Mouse (Mus musculus) hindbrain, embryonic 16.5 days (tissue): ENCODE results near the gene Synpo2. TPM values are rescaled to one million over a fixed set of nuclear protein-coding genes. Genes with fewer than 3 reads are reported as not detected.

ENCODE experiments used
- ATAC-seq: fragments of 200-750 bp; cut with Nextera tagmentation; 2 replicates; pipeline ENCODE4 v1.8.0; 2017; ENCODE audit warnings: moderate TSS enrichment, moderate library complexity
- H3K27ac ChIP-seq: fragments of 300-500 bp; sonication (generic); 2 replicates; pipeline ENCODE4 v1.5.1; 2014; ENCODE audit warnings: low read depth, mild to moderate bottlenecking, control low read depth, low read length, moderate library complexity
- H3K27me3 ChIP-seq: fragments of 300-500 bp; sonication (generic); replicated peaks from 2 replicates; pipeline ENCODE4 v1.6.1; 2014; ENCODE audit warnings: low read length; ENCODE audit not compliant: control insufficient read depth, insufficient read depth
- H3K36me3 ChIP-seq: fragments of 300-500 bp; sonication (generic); 2 replicates; pipeline ENCODE4 v1.6.1; 2014; ENCODE audit warnings: mild to moderate bottlenecking, low read length, moderate library complexity, mixed read lengths; ENCODE audit not compliant: control insufficient read depth, insufficient read depth
- H3K4me1 ChIP-seq: fragments of 300-500 bp; sonication (generic); 2 replicates; pipeline ENCODE4 v1.6.1; 2014; ENCODE audit warnings: low read depth, low read length; ENCODE audit not compliant: control insufficient read depth, insufficient read depth
- H3K4me2 ChIP-seq: fragments of 300-500 bp; sonication (generic); 2 replicates; pipeline ENCODE4 v1.6.1; 2014; ENCODE audit warnings: mild to moderate bottlenecking, low read length, control low read depth, moderate library complexity
- H3K4me3 ChIP-seq: fragments of 300-500 bp; sonication (generic); 2 replicates; pipeline ENCODE4 v1.5.1; 2014; ENCODE audit warnings: mild to moderate bottlenecking, low read length, control low read depth, moderate library complexity
- H3K9ac ChIP-seq: fragments of 300-500 bp; sonication (generic); 2 replicates; pipeline ENCODE4 v1.6.1; 2014; ENCODE audit warnings: low read depth, mild to moderate bottlenecking, control low read depth, low read length, moderate library complexity
- H3K9me3 ChIP-seq: fragments of 300-500 bp; sonication (generic); 2 replicates; pipeline ENCODE4 v1.6.1; 2014; ENCODE audit warnings: mild to moderate bottlenecking, low read length, moderate library complexity; ENCODE audit not compliant: control insufficient read depth
- WGBS: fragments of 180-500 bp; shearing (Covaris S2); extraction: QIAGEN DNeasy Blood & Tissue Kit; methylation state at CpG from one replicate; pipeline ENCODE4 v1.1.7; 2014; 5-methylcytosine and 5-hydroxymethylcytosine counted together
- polyA plus RNA-seq: library from polyadenylated mRNA; unstranded; fragments of >200 nt; fragmentation: Nextera tagmentation; extraction: Ambion mirVana; gene quantifications from 2 replicates; pipeline ENCODE4 v1.2.1, GENCODE M21; 2015

The Synpo2 gene
- polyA plus RNA-seq, 1 experiment from 2014 or later: 0.99 TPM

DNA sequence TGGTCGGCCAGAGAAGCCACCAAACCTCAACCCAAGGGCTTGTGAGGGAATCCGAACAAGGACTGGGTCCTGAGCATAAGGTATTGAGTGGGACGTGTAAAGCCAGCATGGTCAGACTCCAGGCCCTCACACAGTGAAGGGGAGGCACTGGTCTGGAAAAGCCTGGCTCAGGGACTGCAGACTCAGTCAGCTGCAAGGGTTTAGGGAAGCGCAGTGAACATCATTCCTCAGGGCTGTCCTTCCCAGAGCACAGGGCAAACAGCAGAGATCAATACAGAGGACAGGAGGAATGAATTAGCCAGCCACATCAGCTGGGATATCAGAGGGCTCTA, 72.8 kb downstream of the Synpo2 start:
- Histone ChIP-seq H3K4me2 (no peak overlapping the region), H3K4me3 (no peak overlapping the region), H3K4me1 (no peaks in the 10 kb centered on the region), H3K9ac (no peak overlapping the region), H3K9me3 (no peaks in the 10 kb centered on the region), H3K36me3 (no peaks in the 10 kb centered on the region), H3K27me3 (no peaks in the 10 kb centered on the region), H3K27ac (no peak overlapping the region)
- 0 out of 2 replicates have a peak, but pooled peaks have one; percentile 32 for ATAC-seq
- WGBS: 46% methylated on average over 4 of the region's 4 CpGs

DNA sequence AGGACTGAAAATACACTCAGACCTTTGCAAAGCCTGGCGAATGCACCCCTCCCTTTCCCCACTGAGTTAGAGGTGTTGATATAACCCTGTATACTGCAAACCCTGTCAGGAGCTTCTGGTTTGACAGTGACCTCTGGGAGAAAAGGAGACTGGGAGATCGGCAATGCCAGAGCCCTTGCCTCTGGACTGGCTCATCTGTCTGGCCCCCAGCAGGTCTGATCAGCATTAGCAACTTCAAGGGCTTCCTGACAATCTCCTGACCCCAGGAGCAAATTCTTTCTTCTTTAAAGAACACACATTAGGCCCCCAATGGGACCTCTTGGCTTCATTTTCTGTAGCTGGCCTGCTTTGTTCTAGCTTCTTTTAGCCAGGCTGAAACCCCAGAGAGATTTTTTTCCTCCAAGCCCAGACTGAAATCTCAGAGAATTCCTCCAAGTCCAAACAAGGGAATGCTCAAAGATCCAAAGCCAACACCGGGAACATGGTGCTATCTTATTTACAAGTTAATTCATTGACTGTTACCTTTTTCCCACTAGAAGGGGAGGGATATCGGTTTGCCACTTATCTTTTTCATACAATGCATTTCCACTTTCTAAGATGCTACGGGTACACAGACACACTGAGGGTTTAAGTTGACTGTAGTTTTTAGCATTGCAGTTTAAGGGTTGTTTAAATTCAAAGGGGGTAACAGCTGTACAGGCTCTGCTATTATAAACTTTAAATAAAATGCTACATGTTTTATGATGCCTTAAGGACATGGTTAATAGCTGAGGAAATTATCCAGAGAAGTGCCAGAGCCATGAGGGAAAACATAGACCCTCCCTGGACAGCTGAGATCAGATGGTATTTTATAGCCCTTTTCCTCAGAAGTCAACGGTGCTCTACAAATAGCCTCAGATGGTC, 73.4 kb downstream of the Synpo2 start:
- Histone ChIP-seq H3K4me3 (no peak overlapping the region), H3K27me3 (no peaks in the 10 kb centered on the region), H3K9ac (no peak overlapping the region), H3K4me1 (no peaks in the 10 kb centered on the region), H3K36me3 (no peaks in the 10 kb centered on the region), H3K9me3 (no peaks in the 10 kb centered on the region), H3K27ac (no peak overlapping the region), H3K4me2 (no peak overlapping the region)
- 42% methylated on average over 6 of the region's 6 CpGs for WGBS
- ATAC-seq: no peak

DNA sequence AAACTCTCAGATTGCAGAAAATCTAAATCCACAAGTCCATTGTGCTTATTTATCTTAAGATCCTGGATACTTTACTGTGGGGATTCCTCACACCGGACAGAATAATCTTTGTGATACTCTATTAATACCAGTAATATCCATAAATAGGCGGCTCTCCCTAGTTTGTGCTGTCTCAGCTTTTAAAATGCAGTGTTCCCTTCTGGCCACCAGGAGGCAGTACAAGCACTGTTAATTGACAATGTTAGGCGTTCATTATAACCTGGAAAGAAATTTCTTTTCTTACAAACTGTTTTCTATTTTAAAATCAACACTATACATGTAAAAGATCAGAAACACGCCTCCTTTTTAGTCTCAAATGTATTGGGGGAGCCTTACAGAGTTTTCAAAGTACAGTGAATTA, 75.2 kb downstream of the Synpo2 start:
- Histone ChIP-seq H3K4me2 (no peak overlapping the region), H3K9me3 (no peaks in the 10 kb centered on the region), H3K36me3 (no peaks in the 10 kb centered on the region), H3K27ac (no peak overlapping the region), H3K4me1 (no peaks in the 10 kb centered on the region), H3K9ac (no peak overlapping the region), H3K4me3 (no peak overlapping the region), H3K27me3 (no peaks in the 10 kb centered on the region)
- WGBS: 22% methylated on average over 4 of the region's 4 CpGs
- peak; percentile 48; the same call in 1 of the 2 replicates for ATAC-seq

DNA sequence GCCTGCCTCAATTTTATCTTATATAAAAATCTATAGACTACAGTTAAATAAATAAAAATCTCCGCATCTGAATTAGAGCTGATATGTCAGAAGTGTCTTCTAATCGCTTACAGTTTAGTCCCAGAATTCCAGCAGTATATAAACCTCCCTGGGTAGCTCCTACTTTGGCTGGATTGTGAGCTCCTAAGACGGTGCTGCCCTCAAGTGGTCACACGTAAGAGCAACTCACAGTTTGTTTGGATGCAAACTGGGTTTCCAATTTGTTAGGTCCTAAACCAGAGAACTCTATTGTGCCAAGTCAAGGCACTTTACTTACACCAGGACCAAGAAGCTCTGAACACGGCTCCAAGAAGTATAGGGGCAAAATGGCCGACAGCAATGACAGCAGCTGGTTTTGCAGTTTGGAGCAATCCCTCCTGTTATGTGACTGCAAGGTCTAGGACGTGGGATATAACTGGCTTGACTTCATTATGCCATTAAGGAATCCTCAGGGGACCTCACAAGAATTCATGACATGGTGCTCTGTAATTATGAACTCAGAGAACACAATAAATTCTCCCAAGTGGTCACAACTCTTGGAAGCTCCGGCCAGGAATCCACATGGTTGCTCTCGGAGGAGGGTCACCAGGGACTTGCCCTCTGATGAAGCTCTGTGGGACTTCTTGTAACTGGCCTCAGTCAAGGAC, 76.7 kb downstream of the Synpo2 start:
- H3K27me3 ChIP-seq: no peaks in the 10 kb centered on the region
- peak; percentile 79 for ATAC-seq
- no peak overlapping the region for H3K9ac ChIP-seq
- no peaks in the 10 kb centered on the region for H3K9me3 ChIP-seq
- no peaks in the 10 kb centered on the region for H3K36me3 ChIP-seq
- H3K4me1 ChIP-seq: no peaks in the 10 kb centered on the region
- no peak overlapping the region for H3K4me3 ChIP-seq
- H3K27ac ChIP-seq: no peak overlapping the region
- WGBS: 37% methylated on average over 9 of the region's 9 CpGs
- H3K4me2 ChIP-seq: no peak overlapping the region

- ATAC-seq: no peak
- Histone ChIP-seq H3K4me3 (no peak overlapping the region), H3K9me3 (no peaks in the 10 kb centered on the region), H3K9ac (no peak overlapping the region), H3K27ac (no peak overlapping the region), H3K4me2 (no peak overlapping the region), H3K27me3 (no peaks in the 10 kb centered on the region), H3K36me3 (no peaks in the 10 kb centered on the region), H3K4me1 (no peaks in the 10 kb centered on the region)
- 48% methylated on average over 6 of the region's 6 CpGs for WGBS
Observed at GRCm38 (mm10) chr3:123158579-123158978, 77.4 kb downstream of the Synpo2 start.

GRCm38 (mm10) chr3:123153337-123153736, 82.6 kb downstream of the Synpo2 start:
- Histone ChIP-seq H3K27me3 (no peaks in the 10 kb centered on the region), H3K9ac (no peak overlapping the region), H3K36me3 (no peaks in the 10 kb centered on the region), H3K4me2 (no peak overlapping the region), H3K27ac (no peak overlapping the region), H3K4me3 (no peak overlapping the region), H3K9me3 (no peaks in the 10 kb centered on the region), H3K4me1 (no peaks in the 10 kb centered on the region)
- WGBS: 76% methylated on average over 8 of the region's 8 CpGs
- no peak for ATAC-seq

GRCm38 (mm10) chr3:123152911-123153310, 83.0 kb downstream of the Synpo2 start:
- H3K9me3 ChIP-seq: no peaks in the 10 kb centered on the region
- H3K27ac ChIP-seq: no peak overlapping the region
- H3K27me3 ChIP-seq: no peaks in the 10 kb centered on the region
- WGBS: 89% methylated on average over 5 of the region's 5 CpGs
- H3K4me2 ChIP-seq: no peak overlapping the region
- no peak for ATAC-seq
- H3K4me3 ChIP-seq: no peak overlapping the region
- no peaks in the 10 kb centered on the region for H3K36me3 ChIP-seq
- H3K9ac ChIP-seq: no peak overlapping the region
- H3K4me1 ChIP-seq: no peaks in the 10 kb centered on the region

GRCm38 (mm10) chr3:123150523-123151135, 85.3 kb downstream of the Synpo2 start:
- Histone ChIP-seq H3K4me1 (no peaks in the 10 kb centered on the region), H3K27ac (no peak overlapping the region), H3K9ac (no peak overlapping the region), H3K36me3 (no peaks in the 10 kb centered on the region), H3K4me2 (no peak overlapping the region), H3K9me3 (no peaks in the 10 kb centered on the region), H3K4me3 (no peak overlapping the region), H3K27me3 (no peaks in the 10 kb centered on the region)
- 83% methylated on average over 8 of the region's 8 CpGs for WGBS
- no peak for ATAC-seq
